In the genomic region with DNA sequence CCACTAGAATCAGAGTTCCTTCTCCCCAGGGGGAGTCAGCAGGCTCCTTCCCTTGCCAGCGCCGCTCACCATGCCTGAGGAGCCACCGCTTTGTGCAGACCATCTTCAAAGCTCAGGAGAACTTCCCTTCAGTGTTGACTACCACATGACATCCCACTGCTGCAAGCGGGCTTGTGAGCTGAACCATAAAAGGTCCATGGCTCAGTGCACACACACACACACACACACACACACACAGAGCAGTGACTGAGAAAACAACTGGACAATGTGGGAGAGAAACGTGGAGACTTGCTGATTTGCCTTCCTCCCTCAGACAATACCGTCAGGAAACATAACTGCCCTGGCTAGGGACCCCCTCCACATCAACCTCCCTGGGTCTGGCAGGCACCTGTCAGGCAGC, we compare ENCODE assay signal across 28 mouse cellular contexts. TPM values are rescaled to one million over a fixed set of nuclear protein-coding genes. Genes with fewer than 3 reads are reported as not detected.
DNase-seq lines count a peak whose midpoint lies in the region; ATAC-seq lines count a peak whose summit lies in the region.
"Had no signal": no experiment of that assay in that cellular context is flagged by ENCODE, and none has a peak within 500 bp of the region (broad histone marks: within the 10 kb centered on the region; RNA-seq: fewer than 3 reads in every experiment).

No protein-coding gene starts in this region.

- peaks cover 22% of the 10 kb centered on the region for H3K36me3 ChIP-seq in hindbrain, embryonic 10.5 days
- no peaks in the 10 kb centered on the region for H3K36me3 ChIP-seq in hindbrain, embryonic 14.5 days (replicated peaks; ENCODE audit: control insufficient read depth, insufficient read depth)
- H3K36me3 ChIP-seq: forebrain, embryonic 12.5 days; G1E had no signal

- H3K9ac ChIP-seq in hindbrain, embryonic 14.5 days, result no peak overlapping the region
- H3K9ac ChIP-seq: embryonic facial prominence, embryonic 13.5 days; embryonic facial prominence, embryonic 15.5 days; forebrain, embryonic 12.5 days had no signal

- 69% methylated on average over 6 of the region's 6 CpGs for WGBS in hindbrain, embryonic 10.5 days
- WGBS in hindbrain, embryonic 14.5 days, result 74% methylated on average over 6 of the region's 6 CpGs

- DNase-seq in hindbrain, embryonic 10.5 days (ENCODE audit: low spot score), result no peak
- no peak for DNase-seq in hindbrain, embryonic 14.5 days (ENCODE audit: low spot score)
- peak; percentile 34 for DNase-seq in kidney, adult 9 months
- DNase-seq in kidney, adult 18-20 months, result no peak
- DNase-seq in kidney, postnatal 10 days, result peak; percentile 25
- DNase-seq in kidney, adult 11 months, result no peak
- peak; percentile 52 to 65 for DNase-seq in kidney, postnatal 36 days
- DNase-seq in lung, adult 18-20 months, result no peak
- DNase-seq: adrenal gland, adult 8-10 months; adrenal gland, postnatal 14 days; B cell, adult 2 months; cerebellum, adult 11 months; cerebellum, adult 18-20 months; cerebellum, adult 8-10 months; cerebellum, adult 9-11 months; cerebellum, postnatal 14 days; cerebellum, postnatal 36 days; embryo, embryonic 11 days had no signal

- ATAC-seq in hindbrain, embryonic 14.5 days (ENCODE audit: low FRiP score), result no peak
- ATAC-seq: activated CD4-positive, CD25-positive, alpha-beta regulatory T cell, adult 4 months; CD4-positive, CD25-positive, alpha-beta regulatory T cell, adult 4 months; forebrain, embryonic 14.5 days; Patski had no signal

- no peaks in the 10 kb centered on the region for H3K27me3 ChIP-seq in hindbrain, embryonic 10.5 days (ENCODE audit: insufficient read depth, poor library complexity, severe bottlenecking)
- no peaks in the 10 kb centered on the region for H3K27me3 ChIP-seq in hindbrain, embryonic 14.5 days (ENCODE audit: control insufficient read depth, insufficient read depth, low read length)
- H3K27me3 ChIP-seq: embryonic facial prominence, embryonic 13.5 days; embryonic facial prominence, embryonic 15.5 days; forebrain, embryonic 12.5 days; Patski had no signal

- H3K4me1 ChIP-seq in hindbrain, embryonic 10.5 days (replicated peaks), result peaks cover 46% of the 10 kb centered on the region
- peaks cover 19% of the 10 kb centered on the region for H3K4me1 ChIP-seq in hindbrain, embryonic 14.5 days (replicated peaks; ENCODE audit: control insufficient read depth, insufficient read depth, low read length)

- H3K4me3 ChIP-seq in hindbrain, embryonic 10.5 days, result no peak overlapping the region
- no peak overlapping the region for H3K4me3 ChIP-seq in hindbrain, embryonic 14.5 days (replicated peaks; ENCODE audit: low read length)
- H3K4me3 ChIP-seq: embryonic facial prominence, embryonic 13.5 days; embryonic facial prominence, embryonic 15.5 days; erythroblast, embryonic 14.5 days; forebrain, embryonic 10.5 days; forebrain, embryonic 12.5 days had no signal

- no peak overlapping the region for H3K4me2 ChIP-seq in hindbrain, embryonic 14.5 days (replicated peaks)
- H3K4me2 ChIP-seq: embryonic facial prominence, embryonic 13.5 days; embryonic facial prominence, embryonic 15.5 days; forebrain, embryonic 12.5 days had no signal

- no peaks in the 10 kb centered on the region for H3K9me3 ChIP-seq in hindbrain, embryonic 10.5 days
- no peaks in the 10 kb centered on the region for H3K9me3 ChIP-seq in hindbrain, embryonic 14.5 days (ENCODE audit: control insufficient read depth, low read length)
- H3K9me3 ChIP-seq: embryonic facial prominence, embryonic 13.5 days; embryonic facial prominence, embryonic 15.5 days; forebrain, embryonic 10.5 days; forebrain, embryonic 12.5 days; G1E had no signal

- H3K27ac ChIP-seq in hindbrain, embryonic 10.5 days, result 0 out of 2 replicates have a peak overlapping the region, but pooled peaks have one; percentile 9
- no peak overlapping the region for H3K27ac ChIP-seq in hindbrain, embryonic 14.5 days
- H3K27ac ChIP-seq: embryonic facial prominence, embryonic 13.5 days; embryonic facial prominence, embryonic 15.5 days; forebrain, embryonic 10.5 days; forebrain, embryonic 12.5 days had no signal

RNA-seq across cellular contexts. Expression of a gene that starts 21.7 kb away (rescaled TPM):
- polyA plus RNA-seq in hindbrain, embryonic 10.5 days (2016; fragmentation: Nextera tagmentation; extraction: Ambion mirVana), result 23.0 and 28.2 TPM in 2 replicates
- polyA plus RNA-seq in hindbrain, embryonic 14.5 days (2014; fragmentation: Nextera tagmentation; extraction: Ambion mirVana), result 6.8 and 8.3 TPM in 2 replicates
- polyA plus RNA-seq: activated CD4-positive, CD25-positive, alpha-beta regulatory T cell, adult 4 months; CD4-positive, CD25-positive, alpha-beta regulatory T cell, adult 4 months; G1E had no signal

Comparison
In these comparisons a context has a peak if more than half of its experiments do, and no peak if none do; other contexts are left out.
1. DNase-seq: peak in kidney, adult 9 months (single experiment), kidney, postnatal 10 days (single experiment) and kidney, postnatal 36 days (2 of 2); none in hindbrain, embryonic 10.5 days (single experiment), hindbrain, embryonic 14.5 days (single experiment), kidney, adult 18-20 months (single experiment), kidney, adult 11 months (single experiment) and lung, adult 18-20 months (0 of 2).